Mouse (Mus musculus): ENCODE measurements around the gene Pkhd1. TPM values are rescaled to one million over a fixed set of nuclear protein-coding genes. Genes with fewer than 3 reads are reported as not detected.
A peak's percentile ranks its signal among the peaks of the same experiment; 100 is the strongest.
"Not testable (repeated sequence)": the region's sequence is repeated elsewhere in the genome, so short reads cannot be mapped to it uniquely, and the experiment has no call there.

Gene Pkhd1
- total RNA-seq, 2 experiments from 2014 or later: not detected

- intact Hi-C loops (cut with DNase I): no loop called here
- DNase-seq (ENCODE audit: low spot score): no peak
Measured at GRCm38 (mm10) chr1:20306116-20306515, 311.7 kb downstream of the Pkhd1 start.

DNA sequence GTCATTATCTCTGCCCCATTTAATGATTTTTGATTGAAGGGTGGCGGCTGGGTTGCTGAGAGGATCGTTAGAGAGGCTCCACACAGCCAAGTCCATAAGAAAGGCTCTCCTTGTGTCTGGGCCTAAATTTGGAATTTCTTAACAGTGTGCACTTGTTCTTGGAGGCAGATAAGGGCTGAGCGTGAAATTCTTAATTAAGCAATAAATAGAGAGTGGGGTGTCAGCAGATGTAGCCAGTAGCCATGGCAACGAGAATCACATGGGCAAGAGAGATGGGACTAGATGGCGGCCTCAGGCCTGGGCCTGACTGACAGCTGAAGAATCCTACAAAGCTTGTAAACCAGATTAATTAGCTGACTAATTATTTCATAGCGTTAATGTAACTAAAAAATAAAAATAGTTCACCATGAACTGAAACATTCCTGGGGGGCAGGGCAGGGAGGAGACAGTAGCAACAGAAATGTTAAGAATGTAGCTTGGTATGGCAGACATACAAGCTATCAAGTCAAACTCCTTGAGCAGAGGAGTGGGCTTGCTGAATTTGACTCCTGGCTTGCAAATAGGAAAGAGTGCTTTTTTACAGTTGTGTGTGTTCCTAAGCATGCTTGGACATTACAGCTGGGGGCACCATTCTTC, 314.8 kb downstream of the Pkhd1 start:
- DNase-seq (ENCODE audit: low spot score): no peak
- intact Hi-C loops (cut with DNase I): no loop called here

- intact Hi-C loops (cut with DNase I): no loop called here
- no peak for DNase-seq (ENCODE audit: low spot score)
Measured at GRCm38 (mm10) chr1:20302187-20302942, 315.5 kb downstream of the Pkhd1 start.

DNA sequence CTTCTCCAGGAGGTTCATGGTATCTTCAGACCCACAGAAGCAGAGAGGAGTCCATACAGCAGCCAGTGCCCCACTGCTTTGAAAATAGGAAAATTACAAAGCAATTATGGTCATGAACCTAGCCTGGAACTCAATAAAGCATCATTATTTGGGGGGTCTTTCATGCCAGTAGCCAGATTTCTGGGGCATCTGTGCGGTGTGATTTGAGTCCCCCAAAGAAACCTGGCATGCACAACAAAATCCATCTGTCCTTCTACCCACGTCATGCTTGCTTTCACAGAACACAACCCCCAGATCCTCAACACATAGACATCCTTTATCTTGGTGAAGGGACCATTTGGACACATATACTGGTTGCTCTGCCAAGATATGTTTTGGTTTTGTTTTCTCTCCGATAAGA, 316.2 kb downstream of the Pkhd1 start:
- DNase-seq (ENCODE audit: low spot score): no peak
- intact Hi-C loops (cut with DNase I): no loop called here

GRCm38 (mm10) chr1:20288696-20289095, 329.2 kb downstream of the Pkhd1 start:
- DNase-seq (ENCODE audit: low spot score): no peak
- intact Hi-C loops (cut with DNase I): no loop called here

- intact Hi-C loops (cut with DNase I): no loop called here
- DNase-seq (ENCODE audit: low spot score): no peak
Measured at GRCm38 (mm10) chr1:20260403-20260802, 357.5 kb downstream of the Pkhd1 start.

DNA sequence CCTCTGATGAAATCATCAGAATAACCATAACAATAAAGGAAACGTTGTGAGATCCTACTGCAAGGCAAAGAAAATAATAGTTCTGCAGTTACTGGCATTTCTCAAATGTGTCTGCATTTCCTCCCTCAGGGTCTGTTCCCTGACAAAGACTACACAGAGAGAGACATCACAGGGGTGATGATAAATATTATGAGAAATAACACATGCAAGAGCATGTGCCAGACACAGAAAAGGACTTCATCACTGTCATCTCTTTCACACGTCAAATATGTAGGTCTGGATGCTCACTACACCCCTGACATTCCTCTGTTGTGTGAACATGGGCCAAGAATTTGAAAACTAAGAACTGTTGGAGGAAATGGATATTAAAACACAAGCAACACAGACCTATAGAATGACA, 369.7 kb downstream of the Pkhd1 start:
- no peak for DNase-seq (ENCODE audit: low spot score)
- intact Hi-C loops (cut with DNase I): no loop called here

GRCm38 (mm10) chr1:20216681-20217080, 401.2 kb downstream of the Pkhd1 start:
- intact Hi-C loops (cut with DNase I): no loop called here
- no peak for DNase-seq (ENCODE audit: low spot score)

DNA sequence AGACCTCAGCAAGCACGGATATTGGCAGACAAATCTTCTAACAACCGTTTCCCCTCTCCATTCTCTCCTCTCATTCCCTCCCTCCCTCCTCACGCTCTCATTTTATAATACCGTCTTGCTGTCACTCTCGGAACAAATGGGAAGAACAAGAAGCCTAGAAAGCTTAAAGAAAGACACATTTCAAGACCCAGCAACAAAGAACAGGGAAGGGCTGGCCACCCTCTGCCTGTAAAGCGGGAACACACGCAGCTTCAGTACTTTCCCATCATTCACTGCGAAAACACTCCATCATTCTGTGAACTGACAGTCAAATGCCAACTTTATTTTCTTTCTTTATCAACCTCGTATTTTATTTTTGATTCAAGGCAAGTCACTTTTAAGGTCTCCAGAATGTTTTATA, 427.4 kb downstream of the Pkhd1 start:
- DNase-seq (ENCODE audit: low spot score): no peak
- intact Hi-C loops (cut with DNase I): no loop called here

GRCm38 (mm10) chr1:20180157-20180556, 437.7 kb downstream of the Pkhd1 start:
- intact Hi-C loops (cut with DNase I): no loop called here
- no peak for DNase-seq (ENCODE audit: low spot score)

GRCm38 (mm10) chr1:20171199-20171598, 446.7 kb downstream of the Pkhd1 start:
- intact Hi-C loops (cut with DNase I): no loop called here
- no peak for DNase-seq (ENCODE audit: low spot score)

- DNase-seq (ENCODE audit: low spot score); intact Hi-C loops (cut with DNase I): not testable (repeated sequence)
Measured at GRCm38 (mm10) chr1:20150627-20151026, 467.2 kb downstream of the Pkhd1 start.

- intact Hi-C loops (cut with DNase I): no loop called here
- DNase-seq (ENCODE audit: low spot score): no peak
Measured at GRCm38 (mm10) chr1:20150016-20150415, 467.8 kb downstream of the Pkhd1 start.

DNA sequence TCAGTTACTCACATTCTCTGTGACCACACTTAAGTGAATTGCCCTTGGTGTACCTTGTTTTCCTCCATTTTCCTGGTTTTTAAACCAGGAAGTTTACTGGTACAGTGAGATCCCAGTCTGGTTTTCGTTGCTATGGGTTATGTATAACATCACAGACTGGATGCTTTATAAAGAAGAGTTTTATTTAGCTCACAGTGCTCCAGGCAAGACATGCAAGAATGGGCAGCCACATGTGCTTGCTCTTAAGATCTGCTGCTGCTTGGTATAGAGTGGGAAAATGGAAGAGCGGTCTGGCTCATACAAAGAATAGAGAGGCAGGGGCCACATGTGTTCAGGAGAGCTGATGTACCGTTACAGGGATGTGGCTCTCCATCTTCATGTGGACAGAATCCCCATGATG, 481.7 kb downstream of the Pkhd1 start:
- intact Hi-C loops (cut with DNase I): no loop called here

DNA sequence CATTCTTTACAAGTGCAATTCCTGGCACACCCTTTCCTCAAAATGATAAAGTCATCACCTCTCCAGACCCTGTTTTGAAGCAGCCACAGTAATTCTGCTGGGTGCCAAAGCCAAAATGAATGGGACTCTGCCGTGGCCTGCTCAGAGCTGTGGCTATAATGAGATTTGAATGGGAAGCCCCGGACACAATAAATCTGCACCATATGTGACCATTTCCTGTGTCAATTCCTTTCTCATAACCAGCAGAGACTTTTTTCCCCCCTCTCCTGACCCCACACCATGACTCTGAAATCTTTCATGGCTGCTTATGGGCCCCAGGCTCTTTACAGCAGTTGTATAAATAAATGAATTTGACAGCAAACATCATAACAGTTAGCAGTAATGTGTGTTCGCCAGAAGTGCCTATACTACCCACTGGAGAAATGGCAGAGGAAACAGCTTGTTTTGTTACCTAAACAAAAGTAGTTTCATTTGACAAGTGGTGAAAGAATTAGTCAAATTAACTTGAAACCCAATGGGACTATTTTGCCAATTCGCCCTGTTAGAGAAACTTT, 482.7 kb downstream of the Pkhd1 start:
- intact Hi-C loops (cut with DNase I): no loop called here
- DNase-seq (ENCODE audit: low spot score): no peak

More for the DNA sequence above, 481.7 kb downstream of the Pkhd1 start:
- DNase-seq (ENCODE audit: low spot score): no peak

GRCm38 (mm10) chr1:20133636-20134035, 484.2 kb downstream of the Pkhd1 start:
- intact Hi-C loops (cut with DNase I): no loop called here
- DNase-seq (ENCODE audit: low spot score): no peak

GRCm38 (mm10) chr1:20131786-20132596, 485.9 kb downstream of the Pkhd1 start:
- DNase-seq (ENCODE audit: low spot score): no peak
- intact Hi-C loops (cut with DNase I): no loop called here

DNA sequence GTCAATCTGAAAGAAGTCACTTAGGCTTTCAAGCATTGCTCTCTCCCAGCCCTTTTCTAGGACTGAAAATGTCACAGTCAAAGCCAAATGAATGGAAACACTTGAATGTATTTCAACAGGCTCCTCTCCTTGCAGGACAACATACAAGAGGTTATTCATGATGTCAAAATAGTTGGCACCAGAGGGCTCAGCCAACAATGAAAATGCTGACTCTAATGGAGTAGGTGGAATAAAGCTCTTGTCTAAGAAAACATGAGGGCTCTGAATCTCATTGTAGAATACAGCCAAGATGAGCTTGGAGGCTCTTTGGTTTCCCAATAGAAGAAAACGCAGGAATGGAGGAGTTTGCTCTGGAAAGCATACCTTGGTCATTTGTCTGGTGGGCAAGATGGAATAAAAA, 500.5 kb downstream of the Pkhd1 start:
- DNase-seq (ENCODE audit: low spot score): no peak
- intact Hi-C loops (cut with DNase I): no loop called here

GRCm38 (mm10) chr1:20069733-20070132, 548.1 kb downstream of the Pkhd1 start:
- intact Hi-C loops (cut with DNase I): no loop called here
- DNase-seq (ENCODE audit: low spot score): no peak

- intact Hi-C loops (cut with DNase I): no loop called here
Measured at GRCm38 (mm10) chr1:20058245-20058644, 559.6 kb downstream of the Pkhd1 start.

DNA sequence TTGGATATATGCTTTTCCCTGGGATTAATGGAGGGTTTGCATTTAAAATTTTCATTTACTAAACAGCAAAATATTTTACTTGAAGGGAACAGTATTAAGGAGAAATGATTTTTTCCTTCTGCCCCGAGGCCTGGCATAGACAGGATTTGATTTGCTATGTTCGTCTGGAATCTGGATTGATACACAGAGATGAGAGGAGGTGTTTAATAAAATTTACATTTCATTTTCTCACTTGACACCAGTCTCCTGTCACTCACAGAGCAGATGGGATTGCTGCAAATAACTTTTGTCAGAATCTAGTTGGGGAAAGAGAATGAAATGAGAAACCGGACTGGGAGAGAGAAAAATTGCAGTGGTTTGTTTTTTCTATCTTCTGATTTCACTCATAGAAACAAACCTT, 578.5 kb downstream of the Pkhd1 start:
- intact Hi-C loops (cut with DNase I): no loop called here
- no peak for DNase-seq (ENCODE audit: low spot score)

More at GRCm38 (mm10) chr1:20058245-20058644, 559.6 kb downstream of the Pkhd1 start:
- peak; percentile 7 for DNase-seq (ENCODE audit: low spot score)

All from heart, postnatal 25 days (tissue).